Mouse (Mus musculus): ENCODE data around the gene 4931414P19Rik.

4931414P19Rik gene

DNA sequence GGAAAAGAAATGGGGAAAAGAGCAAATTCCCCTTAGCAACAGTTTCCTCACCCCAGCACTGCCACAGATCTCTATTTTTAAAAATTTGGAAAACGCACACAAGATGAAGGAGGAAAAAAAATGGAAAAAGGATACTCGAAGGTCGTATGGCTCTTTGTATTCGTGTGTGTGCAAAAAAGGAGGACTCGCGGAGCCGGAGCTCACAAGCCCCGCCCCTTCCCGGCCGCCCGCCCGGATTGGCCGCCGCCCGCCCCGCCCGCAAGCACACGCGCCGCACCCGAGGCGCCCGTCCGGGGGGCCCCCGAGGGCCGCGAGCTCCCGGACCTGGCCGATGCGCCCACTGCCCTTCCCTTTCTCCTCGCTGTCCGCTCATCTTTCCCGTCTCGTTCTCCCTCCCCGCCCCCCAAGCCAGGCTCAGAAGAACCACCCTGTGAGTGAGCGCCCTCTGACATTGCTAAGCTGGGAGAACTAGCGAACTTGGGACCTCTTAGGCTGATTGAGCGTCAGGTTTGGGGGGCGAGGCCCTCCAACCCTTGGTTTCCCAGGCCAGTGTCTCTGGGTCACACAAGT is at the start of gene 4931414P19Rik:
TSS of gene 4931414P19Rik (minus strand) at position 242 of the 570 bp plus-strand sequence.
- peak; percentile 79 for DNase-seq

DNA sequence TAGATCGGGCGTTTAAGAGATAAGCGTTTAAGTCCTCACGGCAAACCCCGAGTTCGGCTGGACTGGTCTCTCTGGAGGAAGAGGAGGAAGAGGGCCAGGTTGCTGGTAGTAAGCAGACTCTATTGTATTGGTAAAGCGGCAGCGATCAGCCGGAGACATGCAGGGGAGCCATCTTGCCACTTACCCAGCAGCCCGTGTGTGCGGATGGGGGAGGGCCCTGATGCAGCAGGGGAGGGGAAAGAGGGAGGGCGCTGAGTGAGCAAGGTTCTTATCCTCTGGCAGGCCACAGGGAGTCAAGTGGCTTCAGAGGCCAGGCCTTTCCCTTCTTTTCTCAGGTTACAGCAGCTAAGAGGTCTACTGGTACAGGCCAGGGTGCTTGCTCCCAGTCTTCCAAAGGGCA is 47.7 kb upstream of the 4931414P19Rik start:
- DNase-seq = peak; percentile 88

GRCm38 (mm10) chr14:54652787-54653186 is 47.0 kb upstream of the 4931414P19Rik start:
- DNase-seq = no peak

DNA sequence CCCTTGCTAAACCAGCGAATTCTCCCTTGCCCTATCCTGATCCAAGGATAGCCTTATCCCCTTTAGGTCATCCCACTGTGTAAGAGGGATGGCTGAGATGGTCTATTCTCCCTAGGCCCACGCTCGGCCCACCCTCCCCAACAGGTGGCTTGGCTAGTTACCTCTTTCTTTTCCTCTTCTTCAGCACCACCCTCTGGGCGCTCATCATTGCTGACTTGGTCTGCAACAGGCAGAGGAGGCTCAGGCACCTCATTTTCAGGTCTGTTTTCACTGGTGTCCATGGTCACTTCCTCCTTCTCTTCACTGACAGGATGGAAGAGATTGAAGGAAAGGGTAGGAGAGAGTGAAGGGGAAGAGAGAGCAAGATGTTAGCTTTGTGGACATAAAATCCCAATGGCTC is 45.8 kb upstream of the 4931414P19Rik start:
- DNase-seq = no peak

DNA sequence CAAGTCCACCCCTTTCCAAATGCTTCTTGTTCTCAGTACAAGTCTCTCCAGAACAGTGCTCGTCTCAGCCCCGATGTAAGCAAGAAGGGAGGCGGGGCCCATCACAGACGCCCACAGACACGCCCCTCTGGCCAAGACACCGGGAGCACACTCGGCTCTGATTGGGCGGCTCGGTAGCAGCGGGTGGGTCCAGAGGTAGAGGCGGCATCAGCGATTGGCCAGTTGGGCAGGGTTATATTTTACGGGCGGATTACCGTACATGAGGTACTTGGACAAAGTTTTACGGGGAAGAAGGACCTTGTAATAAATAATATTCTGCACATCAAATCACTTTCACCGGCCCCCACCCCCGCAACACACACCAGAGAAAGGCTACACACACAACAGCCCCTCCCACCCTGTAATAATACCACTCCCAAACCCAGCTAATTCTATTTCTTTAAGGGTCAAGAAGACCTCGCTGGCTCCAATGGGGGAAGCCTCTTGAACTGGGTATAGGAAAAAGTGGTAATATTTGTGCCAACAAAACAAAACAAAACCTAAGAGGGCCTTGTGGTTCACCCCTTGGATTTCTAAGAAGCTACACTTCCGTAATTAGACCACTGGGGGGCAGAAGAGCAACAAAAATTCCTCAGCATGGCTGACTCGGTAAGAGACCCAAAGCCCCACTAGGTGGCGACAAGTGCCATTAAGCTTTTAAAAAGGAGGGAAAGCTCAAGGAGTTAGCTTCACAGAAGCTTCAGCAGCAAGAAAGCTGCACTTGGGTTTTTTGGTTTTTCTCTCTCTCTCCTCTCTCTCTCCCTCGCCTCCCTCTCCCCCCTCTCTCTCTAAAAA is 45.0 kb upstream of the 4931414P19Rik start:
- peak; percentile 82 for DNase-seq

DNA sequence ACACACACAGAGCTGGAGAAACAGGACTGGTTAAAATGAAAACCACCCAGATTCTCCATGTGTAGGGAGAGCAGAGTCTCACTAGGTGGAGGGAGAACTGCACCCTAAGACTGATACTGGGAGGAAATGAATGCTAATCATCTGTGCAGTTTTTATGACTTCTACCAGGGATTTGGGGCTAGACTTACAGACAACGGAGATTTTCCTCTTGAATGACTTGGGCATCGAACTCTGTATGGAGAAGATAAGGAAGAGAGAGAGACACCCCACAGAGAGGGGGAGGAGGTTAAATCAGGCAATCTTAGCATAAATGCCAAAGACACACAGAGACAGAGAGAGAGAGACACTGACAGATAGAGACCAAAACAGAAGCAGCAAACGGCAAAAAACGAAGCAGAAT is 42.1 kb upstream of the 4931414P19Rik start:
- no peak for DNase-seq

DNA sequence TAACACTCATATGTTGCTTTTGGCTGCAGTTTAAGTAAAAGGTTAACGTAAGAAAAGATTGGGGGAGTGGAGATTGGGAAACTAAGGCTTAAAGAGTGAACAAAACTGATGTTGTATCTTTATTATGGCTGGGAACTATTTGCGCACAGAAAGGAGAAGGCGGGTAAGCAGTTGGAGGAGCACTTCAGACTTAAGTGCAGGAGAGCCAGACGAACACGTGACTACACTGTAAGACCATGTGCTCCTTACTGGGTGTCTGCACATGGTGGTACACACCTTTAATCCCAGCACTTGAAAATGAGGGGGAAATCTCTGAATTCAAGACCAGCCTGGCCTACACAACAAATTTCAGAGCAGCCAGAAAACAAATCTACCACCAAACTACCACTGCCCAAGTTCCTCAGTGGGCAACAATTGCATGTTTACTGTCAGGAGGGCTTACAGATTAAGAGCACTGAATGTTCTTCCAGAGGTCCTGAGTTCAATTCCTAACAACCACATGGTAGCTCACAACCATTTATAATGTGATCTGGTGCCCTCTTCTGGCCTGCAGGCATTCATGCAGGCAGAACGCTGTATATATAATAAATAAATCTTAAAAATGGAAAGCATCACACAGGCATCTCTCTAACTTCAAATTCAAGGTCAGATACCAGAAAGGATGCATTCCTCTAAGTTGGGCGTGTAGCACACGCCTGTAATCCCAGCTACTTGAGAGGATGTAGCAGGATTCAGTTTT is 41.3 kb upstream of the 4931414P19Rik start:
- DNase-seq = no peak

DNA sequence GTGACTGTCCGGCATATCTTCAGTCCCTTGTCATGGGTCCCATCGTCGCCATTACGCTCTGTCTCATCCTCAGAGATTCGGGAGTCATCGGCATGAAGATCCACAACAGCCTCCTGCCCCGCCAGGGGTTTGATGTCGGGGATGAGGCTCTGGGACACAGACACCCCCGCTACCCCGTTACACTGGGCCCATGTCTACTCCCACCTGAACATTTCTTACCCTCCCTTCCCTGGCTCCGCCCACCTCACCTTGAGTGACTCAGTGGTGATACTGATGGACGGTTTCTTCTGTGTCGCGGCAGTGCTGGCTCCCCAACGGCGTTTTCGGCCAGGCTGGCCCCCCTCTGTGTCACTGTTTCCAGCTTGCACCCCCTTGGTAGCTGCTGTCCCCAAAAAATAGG is 40.7 kb upstream of the 4931414P19Rik start:
- no peak for DNase-seq

DNA sequence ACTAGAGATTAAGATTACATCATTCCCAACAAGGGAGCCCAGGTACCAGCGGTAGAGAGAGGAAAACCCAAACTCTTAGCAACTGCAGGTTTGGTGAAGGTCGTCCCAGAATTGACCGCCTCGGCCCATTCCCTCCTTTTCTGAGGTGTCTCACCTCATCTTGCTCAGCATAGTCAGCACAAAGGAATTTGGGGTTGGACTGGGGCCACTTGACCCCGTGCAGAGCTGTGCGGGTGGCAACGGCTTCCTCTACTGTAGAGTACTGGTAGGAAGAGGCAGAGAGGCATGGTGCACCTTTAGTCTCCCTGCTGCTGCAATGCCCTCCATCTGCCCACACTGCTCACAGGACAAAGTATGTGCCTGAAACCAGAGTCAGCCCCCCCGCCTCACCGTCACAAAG is 38.5 kb upstream of the 4931414P19Rik start:
- DNase-seq = no peak

DNA sequence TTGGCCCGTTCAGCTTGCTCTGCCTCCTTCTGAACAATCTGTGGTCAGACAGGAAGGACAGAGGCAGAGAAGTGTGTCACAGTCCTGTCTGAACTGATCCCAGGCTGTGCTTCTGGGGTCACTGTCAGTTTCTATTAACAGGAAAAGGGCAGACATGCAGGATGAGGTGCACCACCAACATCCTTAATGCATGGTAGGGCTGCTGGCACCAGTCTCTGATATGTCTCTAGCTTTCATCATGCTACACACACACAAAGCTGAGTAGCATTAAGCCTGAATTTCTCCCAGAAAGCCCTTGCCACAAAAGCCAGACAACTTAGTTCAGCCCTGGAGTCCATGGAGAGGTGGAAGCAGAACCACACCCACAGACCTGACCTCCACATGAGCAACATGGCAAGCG is 37.2 kb upstream of the 4931414P19Rik start:
- DNase-seq = no peak

- no peak for DNase-seq
These were observed 36.6 kb upstream of the 4931414P19Rik start for GRCm38 (mm10) chr14:54642224-54642944.

- peak; percentile 91 for DNase-seq
These were observed 35.6 kb upstream of the 4931414P19Rik start, which contains the start of gene Cdh24 for GRCm38 (mm10) chr14:54641305-54641969. Cdh24 (minus strand) TSS chr14:54641364.

- DNase-seq = no peak
These were observed 35.1 kb upstream of the 4931414P19Rik start, which contains the start of gene Gm17606 for GRCm38 (mm10) chr14:54640946-54641304. Gm17606 (plus strand) TSS chr14:54640952.

- DNase-seq = no peak
These were observed 34.3 kb upstream of the 4931414P19Rik start for GRCm38 (mm10) chr14:54640121-54640520.

GRCm38 (mm10) chr14:54638210-54638609 is 32.4 kb upstream of the 4931414P19Rik start:
- no peak for DNase-seq

GRCm38 (mm10) chr14:54636954-54637353 is 31.2 kb upstream of the 4931414P19Rik start:
- no peak for DNase-seq

- DNase-seq = no peak
These were observed 28.4 kb upstream of the 4931414P19Rik start for GRCm38 (mm10) chr14:54634182-54634581.

DNA sequence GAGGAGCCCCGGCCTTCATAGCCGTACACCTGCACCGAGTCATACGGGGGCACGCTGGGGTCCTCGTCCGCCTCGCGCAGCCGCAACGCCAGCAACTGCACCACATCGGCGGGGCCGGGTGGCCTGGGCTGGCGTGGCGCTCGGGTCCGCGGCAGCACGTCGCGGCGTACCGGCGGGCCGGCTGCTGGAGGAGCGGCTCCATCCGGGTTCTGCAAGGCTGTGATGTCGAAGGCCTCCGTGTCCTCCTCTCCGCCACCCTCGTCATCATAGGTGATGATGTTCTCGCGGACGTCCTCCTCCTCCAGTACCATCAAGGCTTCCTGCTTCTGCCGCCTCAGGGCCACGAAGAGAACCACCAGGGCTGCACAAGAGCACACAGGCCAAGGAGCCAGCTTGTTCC is 26.5 kb upstream of the 4931414P19Rik start:
- DNase-seq = no peak

DNA sequence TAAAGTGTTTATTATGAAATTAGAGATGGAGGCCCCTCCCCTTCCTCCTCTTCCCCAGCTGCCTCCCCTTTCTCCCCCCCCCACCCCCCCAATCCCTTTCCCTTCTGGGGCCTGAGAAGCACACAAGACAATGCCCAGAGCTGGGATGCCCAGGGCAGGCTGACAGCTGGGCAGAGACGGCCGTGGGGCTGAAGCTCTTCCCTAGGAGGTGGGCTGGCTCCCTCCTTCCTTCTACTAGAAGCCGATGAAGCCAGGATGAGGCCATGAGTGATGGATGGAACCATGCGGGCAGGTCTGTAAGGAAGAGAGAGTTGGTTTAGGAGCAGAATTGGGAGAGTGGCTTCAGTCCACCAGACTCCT is 25.4 kb upstream of the 4931414P19Rik start:
- no peak for DNase-seq

GRCm38 (mm10) chr14:54630583-54631239 is 24.9 kb upstream of the 4931414P19Rik start:
- DNase-seq = no peak

DNA sequence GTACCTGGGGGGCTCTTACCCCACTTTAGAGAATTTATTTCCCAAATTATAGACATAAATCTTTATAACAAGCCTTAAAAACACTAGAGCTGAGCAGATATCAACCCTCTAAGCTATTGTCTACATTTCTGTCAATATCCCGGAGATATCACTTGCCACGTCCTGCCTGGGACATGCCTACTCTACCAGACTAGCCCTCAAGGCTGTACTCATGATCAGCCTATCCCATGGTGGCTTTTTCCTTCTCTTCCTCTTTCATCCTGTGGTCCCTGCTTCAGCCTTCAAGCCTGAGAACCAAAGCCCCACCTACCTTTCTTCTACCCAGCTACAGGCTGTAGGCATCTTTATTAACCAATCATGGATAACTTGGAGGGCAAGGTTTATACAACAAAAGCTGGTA is 24.0 kb upstream of the 4931414P19Rik start:
- no peak for DNase-seq

DNA sequence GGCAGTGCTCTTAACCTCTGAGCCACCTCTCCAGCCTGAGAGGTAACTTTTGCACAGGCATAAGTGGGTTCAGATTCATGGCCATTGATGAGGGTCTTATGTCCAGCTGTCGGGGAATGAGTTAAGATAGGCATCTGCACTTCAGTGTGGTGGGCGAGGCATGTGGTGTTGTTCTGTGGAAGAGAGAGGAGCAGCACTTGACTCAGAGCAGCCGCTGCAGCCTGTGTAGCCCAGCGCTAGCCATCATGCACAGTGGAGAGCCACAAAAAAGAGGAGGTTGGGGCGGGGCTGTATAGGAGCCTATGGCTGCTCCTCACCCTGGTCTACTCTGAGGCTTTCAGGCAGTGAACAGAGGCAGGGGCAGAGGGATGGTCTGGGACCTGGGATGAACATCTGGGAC is 22.3 kb upstream of the 4931414P19Rik start:
- DNase-seq = no peak

Data from right cerebral cortex, adult 18-20 months (tissue).